Comparison of ENCODE assay signal across 33 mouse cellular contexts in genomic region chr1:79927740-79928139, GRCm38 (mm10).
"Had no signal": no experiment of that assay in that cellular context is flagged by ENCODE, and none has a peak within 500 bp of the region (broad histone marks: within the 10 kb centered on the region; RNA-seq: fewer than 3 reads in every experiment).

No protein-coding gene starts in this region.

- H3K9ac ChIP-seq: limb, embryonic 12.5 days; limb, embryonic 13.5 days; limb, embryonic 15.5 days; liver, embryonic 12.5 days; liver, embryonic 13.5 days; liver, embryonic 14.5 days; liver, embryonic 15.5 days; liver, postnatal 0 days; lung, embryonic 14.5 days; lung, embryonic 15.5 days; midbrain, embryonic 12.5 days; midbrain, embryonic 13.5 days; midbrain, embryonic 15.5 days; neural tube, embryonic 12.5 days; neural tube, embryonic 13.5 days had no signal

- H3K9me3 ChIP-seq: limb, embryonic 10.5 days; limb, embryonic 12.5 days; limb, embryonic 13.5 days; limb, embryonic 15.5 days; liver, embryonic 12.5 days; liver, embryonic 13.5 days; liver, embryonic 15.5 days; lung, embryonic 15.5 days; megakaryocyte, embryonic 14.5 days; midbrain, embryonic 10.5 days; midbrain, embryonic 12.5 days; midbrain, embryonic 13.5 days; midbrain, embryonic 15.5 days; neural tube, embryonic 12.5 days; neural tube, embryonic 13.5 days had no signal

- H3K27me3 ChIP-seq: limb, embryonic 12.5 days; limb, embryonic 13.5 days; limb, embryonic 15.5 days; liver, embryonic 12.5 days; liver, embryonic 13.5 days; liver, embryonic 15.5 days; lung, embryonic 15.5 days; midbrain, embryonic 12.5 days; midbrain, embryonic 13.5 days; midbrain, embryonic 15.5 days; neural tube, embryonic 12.5 days; neural tube, embryonic 13.5 days had no signal

- H3K4me3 ChIP-seq: limb, embryonic 10.5 days; limb, embryonic 12.5 days; limb, embryonic 13.5 days; limb, embryonic 15.5 days; liver, embryonic 12.5 days; liver, embryonic 13.5 days; liver, embryonic 15.5 days; lung, embryonic 15.5 days; megakaryocyte, embryonic 14.5 days; midbrain, embryonic 10.5 days; midbrain, embryonic 12.5 days; midbrain, embryonic 13.5 days; midbrain, embryonic 15.5 days; myocyte; neural tube, embryonic 12.5 days; neural tube, embryonic 13.5 days had no signal

- H3K4me2 ChIP-seq: limb, embryonic 12.5 days; limb, embryonic 13.5 days; limb, embryonic 15.5 days; liver, embryonic 11.5 days; liver, embryonic 12.5 days; liver, embryonic 13.5 days; liver, embryonic 15.5 days; lung, embryonic 14.5 days; lung, embryonic 15.5 days; midbrain, embryonic 11.5 days; midbrain, embryonic 12.5 days; midbrain, embryonic 13.5 days; midbrain, embryonic 15.5 days; neural tube, embryonic 12.5 days; neural tube, embryonic 13.5 days had no signal

- ATAC-seq: liver, embryonic 12.5 days; liver, postnatal 0 days; lung, postnatal 0 days; midbrain, embryonic 13.5 days; midbrain, embryonic 15.5 days; midbrain, embryonic 16.5 days had no signal

- H3K36me3 ChIP-seq: limb, embryonic 10.5 days; limb, embryonic 12.5 days; limb, embryonic 13.5 days; limb, embryonic 15.5 days; liver, embryonic 12.5 days; liver, embryonic 13.5 days; liver, embryonic 15.5 days; lung, embryonic 15.5 days; midbrain, embryonic 10.5 days; midbrain, embryonic 12.5 days; midbrain, embryonic 13.5 days; midbrain, embryonic 15.5 days; neural tube, embryonic 12.5 days; neural tube, embryonic 13.5 days had no signal

- DNase-seq: left cerebral cortex, postnatal 4 days; liver; liver, embryonic 13.5 days; liver, postnatal 0 days; lung, adult 18-20 months; lung, adult 2 months; lung, embryonic 14.5 days; lung, postnatal 10 days; lung, postnatal 14 days; lung, postnatal 36 days; lung, postnatal 4 days; midbrain, embryonic 14.5 days had no signal

- H3K4me1 ChIP-seq: limb, embryonic 10.5 days; limb, embryonic 12.5 days; limb, embryonic 13.5 days; limb, embryonic 15.5 days; liver, embryonic 12.5 days; liver, embryonic 13.5 days; liver, embryonic 15.5 days; midbrain, embryonic 10.5 days; midbrain, embryonic 12.5 days; midbrain, embryonic 13.5 days; midbrain, embryonic 15.5 days; neural tube, embryonic 12.5 days; neural tube, embryonic 13.5 days had no signal

- H3K27ac ChIP-seq: limb, embryonic 10.5 days; limb, embryonic 12.5 days; limb, embryonic 13.5 days; limb, embryonic 15.5 days; liver, embryonic 12.5 days; liver, embryonic 13.5 days; liver, embryonic 14.5 days; liver, embryonic 15.5 days; lung, embryonic 15.5 days; macrophage; midbrain, embryonic 10.5 days; midbrain, embryonic 12.5 days; midbrain, embryonic 13.5 days; midbrain, embryonic 15.5 days; neural tube, embryonic 12.5 days; neural tube, embryonic 13.5 days had no signal
